Mouse (Mus musculus): ENCODE results near the gene Ccn6. TPM values are rescaled to one million over a fixed set of nuclear protein-coding genes. Genes with fewer than 3 reads are reported as not detected.

The Ccn6 gene
- polyA plus RNA-seq (2015; fragmentation: Nextera tagmentation; extraction: Ambion mirVana), result 0.10 and 0.11 TPM in 2 replicates

GRCm38 (mm10) chr10:39163694-39164093 is at the start of gene Ccn6:
Gene Ccn6, minus strand, starts transcription at chr10:39163794.

GRCm38 (mm10) chr10:39133462-39134310 is 29.9 kb downstream of the Ccn6 start, which contains the start of the genes Fam229b and Tube1:
Gene Fam229b, minus strand, starts transcription at chr10:39133914.
Gene Tube1, plus strand, starts transcription at chr10:39133976.

Other genes with a start within 250 kb of the Ccn6 start
- 6.3 and 8.5 TPM in 2 replicates for gene Lama4, start 198.3 kb downstream of the Ccn6 start, polyA plus RNA-seq (2015; fragmentation: Nextera tagmentation; extraction: Ambion mirVana)
- gene Fam229b, start 29.9 kb downstream of the Ccn6 start, polyA plus RNA-seq (2015; fragmentation: Nextera tagmentation; extraction: Ambion mirVana), result 2.2 and 4.0 TPM in 2 replicates
- gene Tube1, start 29.8 kb downstream of the Ccn6 start, polyA plus RNA-seq (2015; fragmentation: Nextera tagmentation; extraction: Ambion mirVana), result 5.4 and 6.5 TPM in 2 replicates
- 11.2 and 11.3 TPM in 2 replicates for gene Fyn, start 205.1 kb upstream of the Ccn6 start, polyA plus RNA-seq (2015; fragmentation: Nextera tagmentation; extraction: Ambion mirVana)